Comparison of ENCODE assay signal across 24 mouse cellular contexts in genomic region chr1:46863434-46863833, GRCm38 (mm10). TPM values are rescaled to one million over a fixed set of nuclear protein-coding genes. Genes with fewer than 3 reads are reported as not detected.
DNase-seq lines count a peak whose midpoint lies in the region; TF ChIP-seq lines count a peak whose summit lies in the region.
"Had no signal": no experiment of that assay in that cellular context is flagged by ENCODE, and none has a peak within 500 bp of the region (broad histone marks: within the 10 kb centered on the region; RNA-seq: fewer than 3 reads in every experiment).

No protein-coding gene starts in this region.

- H3K27ac ChIP-seq in ES-Bruce4 (ENCODE audit: insufficient read depth, low read length) = 0 out of 2 replicates have a peak overlapping the region, but pooled peaks have one; percentile 48
- peak overlapping the region; percentile 77 for H3K27ac ChIP-seq in bone marrow macrophage, adult 2 months (ENCODE audit: insufficient read depth, low read depth, low read length)
- H3K27ac ChIP-seq in macrophage = peak overlapping the region; percentile 64
- H3K27ac ChIP-seq: hindbrain, embryonic 13.5 days; limb, embryonic 10.5 days; limb, embryonic 15.5 days; liver, embryonic 13.5 days; neural tube, embryonic 15.5 days; stomach, embryonic 15.5 days had no signal

- DNase-seq in kidney, adult 9 months = peak; percentile 27
- no peak for DNase-seq in kidney, postnatal 25 days
- no peak for DNase-seq in left cerebral cortex, adult 8-10 months (ENCODE audit: low spot score in 2 of 2)
- no peak for DNase-seq in kidney, postnatal 14 days
- DNase-seq: adrenal gland, adult 8-10 months; cerebellum, adult 8-10 months; cerebellum, postnatal 25 days; gastrocnemius, postnatal 25 days; heart, postnatal 36 days; kidney, adult 8-10 months; kidney, postnatal 36 days; liver, embryonic 13.5 days; midbrain, embryonic 14.5 days; retina, postnatal 1 day; right cerebral cortex, postnatal 14 days had no signal

- no peak for TF ChIP-seq POLR2A in ES-Bruce4 (IDR thresholded peaks at IDR 0.05; ENCODE audit: insufficient read depth, low read length)
- TF ChIP-seq POLR2A in bone marrow macrophage, adult 2 months (IDR thresholded peaks at IDR 0.05; ENCODE audit: borderline replicate concordance, low read depth, low read length) = no peak

- H3K36me3 ChIP-seq in ES-Bruce4 (ENCODE audit: control insufficient read depth, insufficient read depth, low read length, poor library complexity, severe bottlenecking) (no peaks in the 10 kb centered on the region), macrophage (ENCODE audit: inconsistent target) (no peaks in the 10 kb centered on the region)
- H3K36me3 ChIP-seq: hindbrain, embryonic 13.5 days; limb, embryonic 10.5 days; limb, embryonic 15.5 days; liver, embryonic 13.5 days; neural tube, embryonic 15.5 days; stomach, embryonic 15.5 days had no signal

- H3K4me1 ChIP-seq in ES-Bruce4 (ENCODE audit: control insufficient read depth, insufficient read depth, low read length) = no peaks in the 10 kb centered on the region
- H3K4me1 ChIP-seq in bone marrow macrophage, adult 2 months (ENCODE audit: control insufficient read depth, insufficient read depth, low read length) = peaks cover 37% of the 10 kb centered on the region
- H3K4me1 ChIP-seq: hindbrain, embryonic 13.5 days; limb, embryonic 10.5 days; liver, embryonic 13.5 days; neural tube, embryonic 15.5 days; stomach, embryonic 15.5 days had no signal

- WGBS in macrophage (ENCODE audit: missing documents) = 89% methylated on average over 2 of the region's 2 CpGs

- TF ChIP-seq EP300 in ES-Bruce4 (IDR thresholded peaks at IDR 0.05; ENCODE audit: insufficient read depth, low read depth, low read length) = no peak

- H3K79me2 ChIP-seq in macrophage (ENCODE audit: inconsistent target) = no peaks in the 10 kb centered on the region

- H3K27me3 ChIP-seq in ES-Bruce4 (ENCODE audit: control insufficient read depth, insufficient read depth, low read length, poor library complexity, severe bottlenecking) = no peaks in the 10 kb centered on the region
- H3K27me3 ChIP-seq: CH12.LX; hindbrain, embryonic 13.5 days; limb, embryonic 15.5 days; liver, embryonic 13.5 days; neural tube, embryonic 15.5 days; stomach, embryonic 15.5 days had no signal

- H3K9me3 ChIP-seq in ES-Bruce4 (replicated peaks; ENCODE audit: control insufficient read depth, insufficient read depth, low read length, poor library complexity, severe bottlenecking) = no peaks in the 10 kb centered on the region
- H3K9me3 ChIP-seq: hindbrain, embryonic 13.5 days; limb, embryonic 10.5 days; limb, embryonic 15.5 days; liver, embryonic 13.5 days; neural tube, embryonic 15.5 days; stomach, embryonic 15.5 days had no signal

- H3K9ac ChIP-seq in ES-Bruce4 (ENCODE audit: low read depth, poor library complexity, severe bottlenecking) = no peak overlapping the region
- H3K9ac ChIP-seq: hindbrain, embryonic 13.5 days; limb, embryonic 15.5 days; liver, embryonic 13.5 days; neural tube, embryonic 15.5 days; stomach, embryonic 15.5 days had no signal

- TF ChIP-seq CTCF in ES-Bruce4 (IDR thresholded peaks at IDR 0.05; ENCODE audit: low read depth, low read length) = no peak
- TF ChIP-seq CTCF in bone marrow macrophage, adult 2 months (IDR thresholded peaks at IDR 0.05; ENCODE audit: low read depth, low read length) = no peak

- H3K4me3 ChIP-seq in ES-Bruce4 (ENCODE audit: low read depth, low read length) (no peak overlapping the region), macrophage (ENCODE audit: inconsistent target) (no peak overlapping the region)
- H3K4me3 ChIP-seq in bone marrow macrophage, adult 2 months (ENCODE audit: insufficient read depth, low read length) = no peak overlapping the region
- H3K4me3 ChIP-seq: hindbrain, embryonic 13.5 days; limb, embryonic 10.5 days; limb, embryonic 15.5 days; liver, embryonic 13.5 days; neural tube, embryonic 15.5 days; stomach, embryonic 15.5 days had no signal

RNA-seq across cellular contexts. Expression of gene Slc39a10, which starts 29.2 kb away (rescaled TPM):
- polyA plus RNA-seq in ES-Bruce4 (2011; ENCODE audit: insufficient read depth, insufficient read length, low read depth, missing spikeins) (62.9 and 65.6 TPM in 2 replicates), macrophage (2018) (20.8 to 30.0 TPM (median 20.8 TPM) in 3 replicates)
- 13.8 and 15.4 TPM in 2 replicates for polyA plus RNA-seq in bone marrow macrophage, adult 2 months (2012; ENCODE audit: insufficient read depth, insufficient read length, missing spikeins)
- total RNA-seq in macrophage (2018; cell fraction: chromatin; rRNA removed) = 10 to 100 TPM in 10 of 26 experiments, 1 to 10 TPM in 16; 2.8 to 20.4 (median 8.8) TPM
- total RNA-seq in macrophage (2018; cell fraction: cytosol; rRNA removed) = 10 to 100 TPM; 11.8 to 29.9 (median 17.4) TPM
- 10 to 100 TPM in 23 of 26 experiments, 1 to 10 TPM in 3; 7.8 to 32.9 (median 16.2) TPM for total RNA-seq in macrophage (2018; cell fraction: nucleus; rRNA removed)
- total RNA-seq in left cerebral cortex, adult 8-10 months (2022) = 100 to 1,000 TPM; 162 to 182 (median 168) TPM
